Mouse (Mus musculus): Measurements from ENCODE around the gene Uvrag.
A peak's percentile ranks its signal among the peaks of the same experiment; 100 is the strongest.

Uvrag gene

DNA sequence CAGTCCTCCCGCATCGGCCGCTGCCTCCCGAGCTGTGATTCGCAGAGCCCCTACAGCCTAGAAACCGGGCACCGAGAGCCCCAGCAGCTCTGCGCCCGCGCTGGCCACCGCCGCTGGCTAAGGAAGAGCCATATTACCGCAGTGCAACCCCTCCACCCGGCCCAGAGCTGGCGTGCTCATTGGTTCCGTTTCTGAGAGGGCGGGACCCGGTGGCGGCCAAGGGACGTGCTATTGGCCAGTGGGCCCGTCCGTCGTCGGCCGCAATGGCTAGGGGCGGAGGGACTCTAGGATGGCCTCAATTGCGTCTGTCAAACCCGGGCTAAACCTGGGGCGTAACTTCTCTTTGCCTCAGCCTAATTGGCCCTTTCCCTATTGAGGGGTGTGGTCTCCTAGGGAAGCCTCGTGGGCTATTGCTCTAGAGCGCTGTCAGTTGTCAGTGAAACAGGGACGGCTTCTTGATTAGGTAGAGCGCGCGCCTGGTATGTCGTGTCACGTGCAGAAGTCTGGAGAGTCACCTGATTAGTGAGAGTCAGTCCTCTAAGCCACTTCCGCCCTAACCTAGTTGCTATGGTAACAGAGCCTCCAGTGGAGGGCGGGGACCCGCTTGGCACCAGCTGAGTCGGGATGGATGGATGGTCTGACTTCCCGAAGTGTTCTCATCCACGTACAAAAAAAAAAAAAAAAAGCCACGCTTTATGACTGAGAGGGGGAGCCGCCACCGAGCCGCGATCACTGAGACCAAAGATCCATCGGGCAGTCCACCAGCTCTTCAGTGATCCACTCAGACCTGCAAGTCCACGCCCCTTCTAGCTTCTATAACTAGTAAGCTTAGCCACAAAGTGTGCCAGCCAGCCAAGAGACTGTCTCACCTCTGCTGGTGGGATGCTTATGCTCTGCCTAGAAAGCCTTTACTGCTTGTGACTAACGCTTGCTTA lies at the start of gene Uvrag:
TSS of gene Uvrag (minus strand) at position 158 of the 935 bp plus-strand sequence.
- peak; percentile 98 for DNase-seq (ENCODE audit: low read depth)

DNA sequence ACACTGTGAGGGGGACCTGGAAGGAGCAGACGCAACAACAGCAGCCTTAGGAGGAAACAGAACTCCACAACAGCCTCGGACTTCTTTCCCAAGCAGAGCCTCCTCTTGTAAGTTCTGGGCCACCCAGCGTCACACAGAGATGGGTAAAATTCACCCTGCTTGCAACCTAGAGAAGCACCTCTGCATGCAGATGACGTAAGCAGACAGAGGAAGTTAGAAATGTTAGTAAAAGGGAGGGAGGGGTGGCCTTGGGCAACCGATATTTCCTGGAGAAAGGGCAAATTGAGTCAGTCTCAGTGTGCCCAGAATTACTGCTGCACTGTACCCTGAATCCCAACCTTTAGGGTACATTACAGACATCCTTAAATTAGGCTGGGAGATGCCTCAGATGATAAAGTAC lies 48.9 kb upstream of the Uvrag start:
- DNase-seq (ENCODE audit: low read depth), result no peak

DNA sequence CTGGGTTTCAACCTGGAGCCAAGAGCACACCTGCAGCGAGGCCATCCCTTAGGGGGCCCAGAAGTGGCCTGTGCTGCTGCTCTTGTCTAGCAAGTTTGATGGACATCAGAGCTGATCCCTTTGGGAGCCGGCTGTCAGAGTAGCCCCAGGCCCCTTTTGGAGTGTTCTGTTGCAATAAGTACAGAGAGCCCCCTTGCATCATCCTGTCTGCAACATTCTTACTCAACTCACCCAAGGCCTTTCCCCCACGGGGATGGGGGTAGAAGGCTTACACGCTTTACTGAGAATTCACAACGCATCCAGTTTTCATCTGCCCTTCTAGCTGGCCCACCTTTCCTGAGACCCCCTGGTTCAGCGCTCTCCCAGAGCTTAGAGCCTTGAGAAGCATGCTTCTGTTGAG lies 47.7 kb upstream of the Uvrag start:
- DNase-seq (ENCODE audit: low read depth), result peak; percentile 13

DNA sequence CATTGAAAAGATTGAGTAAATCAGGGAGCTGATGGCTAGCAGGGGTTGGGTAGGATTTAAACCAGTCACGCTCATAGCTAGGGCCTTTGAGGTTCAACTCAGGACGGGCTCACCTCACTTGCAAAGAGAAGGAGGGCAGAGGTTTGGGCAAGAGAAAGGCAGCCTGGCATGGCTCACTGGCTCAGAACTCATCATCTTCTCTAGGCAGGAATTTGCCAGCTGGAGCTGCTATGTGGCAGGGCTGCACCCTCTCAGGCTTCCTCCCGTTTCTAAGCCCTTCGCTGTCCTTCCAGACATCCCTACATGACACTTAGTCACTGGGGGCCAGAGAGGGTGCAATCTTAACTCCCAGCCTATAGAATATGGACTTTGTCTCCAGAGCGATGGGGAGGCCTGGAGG lies 46.5 kb upstream of the Uvrag start:
- no peak for DNase-seq (ENCODE audit: low read depth)

DNA sequence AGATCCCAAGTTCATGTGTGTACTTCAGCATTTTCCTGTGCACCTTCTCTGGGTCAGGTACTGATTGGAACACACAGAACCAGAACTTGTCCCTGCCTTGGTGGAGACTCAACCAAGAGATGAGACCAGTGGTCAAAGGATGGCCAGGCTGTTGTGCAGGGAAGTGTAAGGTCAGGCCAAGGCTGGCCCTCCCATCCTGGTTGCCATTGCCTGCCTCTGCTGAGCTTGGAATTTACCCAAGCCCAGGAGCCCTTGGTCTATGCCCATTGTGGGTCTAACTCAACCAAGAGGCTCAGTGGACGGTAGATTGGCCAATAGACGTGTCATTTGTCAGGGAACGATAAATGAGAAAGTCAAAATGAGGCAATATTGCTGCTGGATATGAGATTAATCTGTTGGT lies 44.5 kb upstream of the Uvrag start:
- no peak for DNase-seq (ENCODE audit: low read depth)

DNA sequence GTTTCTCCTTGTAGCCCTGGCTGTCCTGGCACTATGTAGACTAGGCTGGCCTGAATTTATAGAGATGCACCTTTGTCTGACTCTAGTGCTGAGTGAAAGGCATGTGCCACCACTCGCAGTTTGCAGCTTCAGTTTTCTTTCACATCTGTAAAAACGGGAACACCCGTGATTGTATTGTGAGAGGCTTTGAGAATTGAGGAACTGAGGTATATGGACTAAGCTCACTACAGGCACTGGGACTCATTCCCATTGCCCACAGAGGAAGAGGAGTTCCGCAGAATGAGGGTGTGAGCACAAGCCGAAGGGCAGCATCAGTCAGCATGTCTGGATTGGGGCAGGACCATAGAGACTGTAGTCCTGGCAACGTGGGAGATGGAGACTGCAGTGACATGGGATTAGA lies 42.8 kb upstream of the Uvrag start:
- DNase-seq (ENCODE audit: low read depth), result no peak

DNA sequence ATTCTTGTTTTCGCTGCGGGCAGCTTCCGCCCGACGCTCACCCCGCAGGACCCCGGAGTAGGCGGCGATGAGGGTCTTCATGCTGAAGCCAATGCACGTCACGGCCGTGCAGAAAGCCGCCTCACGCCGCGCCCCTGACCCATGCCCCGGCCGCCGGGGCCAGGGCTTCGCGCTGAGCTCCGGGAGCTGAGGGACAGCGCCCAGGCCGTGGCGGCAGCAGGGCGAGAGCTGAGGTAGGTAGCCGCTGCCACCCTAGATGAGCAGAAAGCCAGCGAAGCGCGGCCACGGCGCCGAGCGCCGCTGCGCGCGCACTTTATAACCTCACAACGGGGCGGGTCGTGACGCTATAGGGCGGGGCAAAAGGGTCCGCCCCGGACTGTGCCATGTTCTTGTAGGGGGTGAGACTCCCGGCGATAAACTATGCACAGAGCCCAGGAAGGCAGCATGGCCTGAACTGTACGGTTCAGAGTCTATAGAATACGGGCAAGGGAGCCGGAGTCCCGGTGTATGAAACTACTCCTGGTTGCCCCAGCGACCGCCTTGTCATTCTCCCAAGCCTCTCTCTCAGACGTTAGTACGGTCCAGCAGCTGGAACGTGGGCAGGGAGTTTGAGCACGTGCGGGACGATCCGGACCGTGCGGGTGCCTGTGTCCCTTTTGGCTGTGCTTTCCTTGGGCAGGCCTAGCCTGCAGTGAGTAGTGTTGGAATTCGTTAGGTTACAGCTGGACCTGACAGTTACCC lies 41.7 kb upstream of the Uvrag start, which contains the start of gene Dgat2:
TSS of gene Dgat2 (minus strand) at position 288 of the 741 bp plus-strand sequence.
- peak; percentile 90 for DNase-seq (ENCODE audit: low read depth)

DNA sequence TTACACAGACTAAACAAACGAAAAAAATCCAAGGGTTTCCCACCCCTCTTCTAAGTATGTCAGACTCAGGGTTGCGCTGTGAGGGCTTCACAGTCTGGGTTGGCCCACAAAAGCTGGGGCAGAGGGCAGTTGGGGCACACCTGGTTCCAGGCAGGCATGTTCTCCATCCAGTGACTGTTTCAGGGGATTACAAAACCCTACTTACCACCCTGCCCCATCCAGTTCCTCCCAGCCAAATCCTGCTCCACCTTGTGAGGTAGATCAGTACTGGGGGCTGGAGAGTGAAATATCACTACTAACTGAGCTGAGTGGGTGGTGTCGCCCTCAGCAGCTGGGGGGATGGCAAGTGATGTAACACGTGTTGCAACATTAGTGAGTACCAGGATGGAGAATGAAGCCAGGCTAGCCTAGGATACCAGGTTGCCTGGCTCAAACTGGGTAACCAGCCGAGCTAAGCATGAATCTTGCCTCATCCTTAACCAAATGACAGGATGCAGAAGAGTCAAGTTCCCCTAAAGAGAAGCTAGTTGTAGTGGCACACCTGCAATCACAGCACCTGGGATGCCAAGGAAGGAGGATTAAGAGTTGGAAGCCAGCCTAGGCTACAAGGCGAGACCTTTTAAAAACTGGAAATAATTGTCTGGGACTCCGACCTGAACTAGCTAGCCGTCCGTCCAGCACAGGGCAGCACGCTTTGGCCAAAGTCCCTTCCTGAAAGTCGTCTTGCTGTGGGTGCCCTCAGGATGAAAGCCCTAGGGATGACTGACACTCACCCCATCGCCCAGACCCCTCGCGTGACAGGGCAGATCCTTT lies 40.9 kb upstream of the Uvrag start:
- peak; percentile 27 for DNase-seq (ENCODE audit: low read depth)

DNA sequence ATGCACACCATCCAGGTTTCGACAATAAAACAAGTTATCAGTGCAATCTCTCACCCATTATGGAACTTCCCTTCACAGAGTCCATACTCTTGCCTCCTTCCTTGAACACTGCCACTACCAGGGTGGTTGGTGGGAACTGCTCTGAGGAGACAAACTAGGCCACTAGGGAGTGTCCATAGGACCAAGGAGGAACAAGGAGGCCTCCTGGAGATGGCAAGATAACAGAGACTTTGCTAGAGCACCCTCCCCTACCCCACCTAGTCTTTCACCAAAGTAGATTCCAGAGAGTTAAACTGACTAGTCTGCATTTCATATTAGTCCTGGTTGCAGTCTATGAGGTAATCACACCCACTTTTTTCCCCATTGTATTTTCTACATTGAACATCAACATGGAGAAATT lies 39.2 kb upstream of the Uvrag start:
- no peak for DNase-seq (ENCODE audit: low read depth)

DNA sequence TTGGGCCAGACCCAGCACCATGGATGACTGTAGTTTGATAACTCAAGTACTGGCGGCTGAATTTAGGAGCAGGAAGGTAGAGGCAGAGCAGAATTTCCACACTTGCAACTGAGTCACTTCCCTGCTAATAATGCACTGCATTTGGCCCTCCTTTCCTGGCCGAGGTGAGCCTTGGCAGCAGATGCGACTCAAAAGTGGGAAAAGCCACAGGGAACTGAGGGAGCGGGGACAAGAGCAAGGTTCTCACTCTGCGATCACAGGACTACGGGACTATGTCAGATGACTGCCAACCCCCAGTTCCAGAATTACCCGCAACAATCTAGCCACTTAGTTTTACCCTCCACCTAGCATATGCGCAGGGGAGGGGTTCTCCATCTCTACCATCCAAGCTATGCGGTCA lies 38.3 kb upstream of the Uvrag start:
- no peak for DNase-seq (ENCODE audit: low read depth)

DNA sequence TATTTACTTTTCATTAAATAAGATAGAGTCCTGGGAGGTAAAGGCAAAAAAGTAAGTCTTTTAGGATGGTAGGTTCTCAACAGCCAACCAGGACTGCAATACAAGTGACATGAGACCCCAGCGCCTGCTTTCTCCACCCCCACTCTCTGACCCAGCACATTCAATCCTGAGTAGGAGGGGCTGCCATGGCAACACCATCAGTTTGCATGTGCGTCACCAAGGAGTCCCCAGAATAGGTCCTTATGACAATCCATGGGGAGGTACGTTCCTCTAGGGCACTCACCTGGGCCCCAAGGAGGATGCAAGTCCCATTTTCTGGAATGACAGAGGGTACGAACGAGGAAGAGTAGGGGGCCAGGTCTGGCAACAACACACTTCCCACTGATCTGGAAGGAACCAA lies 36.4 kb upstream of the Uvrag start:
- DNase-seq (ENCODE audit: low read depth), result no peak

DNA sequence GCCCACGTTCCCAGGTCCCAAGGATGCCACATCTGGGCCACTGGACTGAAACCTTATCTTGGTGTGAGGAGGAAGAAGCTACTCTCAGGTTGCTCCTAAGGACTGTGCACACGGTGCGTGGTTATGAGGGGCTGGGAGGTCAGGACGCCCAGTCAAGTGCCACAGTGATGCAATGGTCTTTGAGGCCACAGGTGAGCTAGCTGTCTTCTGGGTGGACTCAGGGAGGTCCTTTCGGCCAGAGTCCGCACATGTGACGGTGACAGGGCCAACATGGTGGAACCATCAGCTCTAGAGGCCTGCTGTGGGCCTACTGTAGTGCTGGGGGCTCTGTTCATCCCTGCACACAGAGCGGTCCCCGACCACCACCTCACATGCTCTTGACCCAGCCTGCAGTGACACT lies 34.7 kb upstream of the Uvrag start:
- no peak for DNase-seq (ENCODE audit: low read depth)

DNA sequence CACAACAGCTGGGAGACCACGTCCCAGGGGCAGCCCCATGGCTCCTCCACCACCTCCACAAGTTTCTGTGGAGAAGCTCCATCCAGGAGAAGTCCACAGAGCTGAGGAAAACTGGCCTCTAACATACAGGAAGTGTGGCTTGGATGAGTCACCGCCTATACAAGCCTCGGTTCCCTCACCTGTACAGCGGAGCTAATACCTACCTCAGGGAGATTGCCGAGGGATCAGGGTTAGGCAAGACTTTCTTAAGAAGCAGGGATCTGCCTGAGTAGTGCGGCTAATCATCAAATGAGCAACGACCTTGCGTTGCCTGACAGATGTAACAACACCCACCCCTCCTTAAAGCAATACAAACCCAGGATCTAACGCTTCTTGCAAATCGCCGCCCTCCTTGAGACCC lies 34.2 kb upstream of the Uvrag start:
- no peak for DNase-seq (ENCODE audit: low read depth)

DNA sequence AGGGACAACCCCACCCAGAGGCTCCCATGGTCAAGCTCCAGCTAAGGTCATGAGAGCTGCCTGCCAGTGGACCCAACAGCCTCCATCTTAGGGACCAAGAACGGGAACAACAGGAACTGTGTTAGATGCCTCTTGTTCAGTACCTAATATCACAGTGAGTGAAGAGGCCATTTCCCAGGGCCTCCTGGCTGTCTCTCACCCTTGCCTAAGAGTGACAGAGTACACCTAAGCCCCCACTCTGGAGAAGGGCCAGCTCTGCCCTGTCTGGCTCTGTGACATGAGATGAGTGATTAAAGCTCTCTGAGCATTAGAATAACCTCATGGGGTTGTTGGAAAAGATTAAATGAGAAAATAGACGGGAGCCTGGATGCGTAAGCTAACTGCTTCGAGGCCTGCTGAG lies 33.1 kb upstream of the Uvrag start:
- DNase-seq (ENCODE audit: low read depth), result no peak

DNA sequence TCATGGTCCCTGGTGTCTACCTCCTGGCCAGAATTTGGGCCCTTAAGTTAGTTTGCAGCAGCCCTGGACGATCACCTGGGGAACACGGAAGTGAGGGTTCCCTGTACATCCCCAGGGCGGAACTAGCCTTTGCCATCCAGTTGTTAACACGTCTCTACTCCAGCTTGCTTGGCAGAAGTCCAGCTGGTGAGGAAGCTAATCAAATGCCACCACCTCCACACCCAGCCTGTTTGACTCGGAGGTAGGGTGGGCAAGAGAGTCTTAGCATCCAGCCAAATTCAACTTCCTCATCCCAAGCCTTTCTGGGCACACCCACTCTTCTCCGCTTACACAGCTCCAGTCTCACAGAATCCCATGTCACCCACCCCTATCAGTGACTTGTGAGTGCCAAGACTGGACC lies 32.0 kb upstream of the Uvrag start:
- DNase-seq (ENCODE audit: low read depth), result no peak

DNA sequence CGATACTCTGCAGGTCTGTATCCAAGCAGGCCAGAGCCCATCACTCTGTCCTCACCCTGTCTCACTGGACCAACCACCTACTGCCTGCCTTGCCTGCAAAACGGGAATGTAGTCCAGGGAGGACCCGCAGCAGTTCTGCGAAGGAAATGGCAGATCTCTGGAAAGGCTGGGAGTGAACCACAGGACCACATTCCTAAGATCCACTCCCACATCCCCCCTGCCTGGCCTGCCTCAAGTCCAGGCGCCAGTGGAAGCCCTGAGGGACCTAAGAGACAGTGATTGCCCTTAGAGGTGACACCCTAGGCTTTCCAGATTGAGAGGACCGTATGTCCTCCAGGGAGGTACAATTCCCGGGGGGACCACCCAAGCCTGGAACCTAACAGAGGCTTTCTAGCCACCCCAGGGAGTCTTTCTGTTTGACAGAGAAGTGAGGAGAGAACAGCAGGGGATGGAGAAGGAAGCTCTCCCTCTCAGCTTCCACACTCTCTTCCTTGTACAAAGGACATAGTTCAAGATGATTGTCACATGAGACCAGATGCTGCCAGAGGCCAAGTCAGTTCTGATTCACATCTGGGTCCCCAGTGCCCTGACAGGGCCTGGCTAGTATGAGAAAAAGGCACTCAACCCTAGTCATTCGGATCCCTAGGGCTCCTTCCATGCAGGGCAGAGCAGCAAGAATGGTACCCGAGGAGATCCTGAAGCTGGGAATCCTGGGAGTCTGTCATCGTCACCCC lies 31.0 kb upstream of the Uvrag start:
- no peak for DNase-seq (ENCODE audit: low read depth)

DNA sequence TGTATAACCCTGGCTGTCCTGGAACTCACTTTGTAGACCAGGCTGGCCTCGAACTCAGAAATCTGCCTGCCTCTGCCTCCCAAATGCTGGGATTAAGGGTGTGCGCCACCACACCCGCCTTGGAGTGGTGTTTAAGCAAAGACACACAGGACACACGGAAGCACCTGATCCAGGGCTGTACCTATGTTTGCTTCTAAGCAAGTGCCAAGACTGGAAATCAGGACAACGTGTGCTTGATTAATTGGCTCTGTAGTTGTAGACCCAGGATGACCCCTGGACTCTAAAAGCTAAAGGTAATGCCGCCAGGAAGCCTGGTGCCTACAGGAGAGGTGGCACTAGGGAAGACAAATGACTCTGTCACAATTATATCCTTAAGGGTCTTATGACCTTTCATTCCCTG lies 29.6 kb upstream of the Uvrag start:
- no peak for DNase-seq (ENCODE audit: low read depth)

DNA sequence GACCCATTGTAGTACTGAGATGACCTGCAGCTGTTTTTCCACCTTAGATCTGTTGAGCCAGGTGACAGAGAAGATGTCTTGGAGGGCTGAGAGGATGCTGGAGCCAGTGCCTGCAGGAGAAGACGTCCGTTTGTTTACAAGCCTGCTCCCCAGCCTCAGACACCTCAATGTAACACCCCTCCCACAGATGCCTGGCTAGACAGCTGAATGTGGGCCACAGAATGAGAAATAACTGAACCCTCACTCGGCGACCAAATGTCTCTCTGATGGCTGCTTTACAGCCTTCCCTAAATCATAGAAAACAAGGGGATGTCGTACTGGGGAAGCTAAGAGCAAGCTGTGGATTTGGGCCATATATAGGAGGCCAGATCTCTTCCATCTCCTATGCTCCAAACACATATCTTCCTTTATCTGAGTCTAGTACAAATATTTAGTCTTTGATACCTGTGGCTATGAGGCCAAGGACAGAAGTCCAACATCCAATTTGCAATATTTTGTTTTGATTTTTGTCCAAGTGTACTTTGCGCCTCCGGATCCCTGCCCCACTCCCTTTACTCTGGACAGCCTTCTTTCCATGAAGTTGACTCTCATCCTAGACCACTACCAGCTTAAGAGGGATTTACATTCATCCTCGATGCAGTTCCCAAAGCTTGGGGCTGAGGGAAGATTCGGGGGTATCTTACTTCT lies 28.9 kb upstream of the Uvrag start:
- no peak for DNase-seq (ENCODE audit: low read depth)

DNA sequence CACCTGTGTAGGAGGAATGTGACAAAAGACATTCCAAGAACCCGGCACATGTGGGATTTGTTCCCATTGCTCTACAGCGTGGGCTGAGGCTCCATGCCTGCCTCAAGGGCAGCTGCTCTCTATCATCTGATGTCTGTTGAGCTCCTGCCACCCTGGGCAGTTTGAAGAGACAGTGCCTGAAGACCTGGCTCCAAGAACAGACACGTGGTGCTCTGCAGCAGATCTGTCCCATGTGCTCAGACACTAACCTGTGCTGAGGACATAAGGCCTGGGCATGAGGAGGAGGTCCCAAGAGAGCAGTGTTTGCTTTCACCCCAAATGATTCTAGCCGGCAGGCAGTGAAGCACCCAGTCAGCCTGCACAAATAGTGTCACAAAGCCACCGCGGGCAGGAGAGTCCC lies 27.8 kb upstream of the Uvrag start:
- no peak for DNase-seq (ENCODE audit: low read depth)

DNA sequence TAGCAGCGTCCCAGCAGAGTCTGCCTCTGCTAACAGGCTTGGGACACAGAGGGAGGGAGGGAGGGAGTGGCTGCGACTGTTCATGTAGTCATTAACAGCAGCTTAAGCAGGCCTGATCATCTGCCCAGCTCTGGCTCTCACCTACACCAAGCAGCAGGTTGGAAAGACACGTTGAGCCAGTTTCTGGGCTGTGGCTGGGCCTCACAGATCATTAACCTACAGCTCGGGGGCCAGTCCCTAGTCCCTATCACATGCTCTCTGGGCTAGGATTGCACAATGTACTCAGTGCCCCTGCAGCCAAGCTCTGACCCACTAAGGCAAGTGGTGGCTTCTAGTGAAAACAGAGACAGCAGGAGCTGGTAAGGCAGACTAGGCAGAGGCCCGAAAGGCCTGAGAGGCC lies 27.0 kb upstream of the Uvrag start:
- DNase-seq (ENCODE audit: low read depth), result no peak

DNA sequence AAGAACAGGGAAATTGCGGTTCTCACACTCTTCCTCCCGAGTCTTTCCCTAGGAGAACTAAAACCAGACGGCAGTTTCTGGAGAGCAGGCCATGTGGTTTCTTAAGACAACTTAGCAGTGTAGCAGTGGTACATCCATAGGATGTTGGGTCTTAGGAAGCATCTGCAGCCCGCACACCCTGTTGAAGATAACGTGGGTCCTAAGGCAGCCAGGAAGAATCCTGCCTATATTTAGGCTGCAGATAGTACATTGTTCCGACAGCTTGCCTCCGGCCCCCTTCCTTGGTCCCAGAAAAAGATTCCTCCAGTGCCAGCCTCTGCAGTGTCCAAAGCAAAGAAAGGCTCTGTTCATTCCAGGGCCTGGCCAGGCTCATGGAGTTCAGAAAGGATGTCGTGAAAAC lies 25.2 kb upstream of the Uvrag start:
- DNase-seq (ENCODE audit: low read depth), result no peak

Measured in NIH3T3 (cell line).